Mouse (Mus musculus) hindbrain, embryonic 16.5 days (tissue): ENCODE data around the gene Cc2d2b. TPM values are rescaled to one million over a fixed set of nuclear protein-coding genes. Genes with fewer than 3 reads are reported as not detected.

Experiments
- ATAC-seq: fragments of 200-750 bp; cut with Nextera tagmentation; 2 replicates; pipeline ENCODE4 v1.8.0; 2017; ENCODE audit warnings: moderate TSS enrichment, moderate library complexity
- H3K27ac ChIP-seq: fragments of 300-500 bp; sonication (generic); 2 replicates; pipeline ENCODE4 v1.5.1; 2014; ENCODE audit warnings: low read depth, mild to moderate bottlenecking, control low read depth, low read length, moderate library complexity
- H3K27me3 ChIP-seq: fragments of 300-500 bp; sonication (generic); replicated peaks from 2 replicates; pipeline ENCODE4 v1.6.1; 2014; ENCODE audit warnings: low read length; ENCODE audit not compliant: control insufficient read depth, insufficient read depth
- H3K36me3 ChIP-seq: fragments of 300-500 bp; sonication (generic); 2 replicates; pipeline ENCODE4 v1.6.1; 2014; ENCODE audit warnings: mild to moderate bottlenecking, low read length, moderate library complexity, mixed read lengths; ENCODE audit not compliant: control insufficient read depth, insufficient read depth
- H3K4me1 ChIP-seq: fragments of 300-500 bp; sonication (generic); 2 replicates; pipeline ENCODE4 v1.6.1; 2014; ENCODE audit warnings: low read depth, low read length; ENCODE audit not compliant: control insufficient read depth, insufficient read depth
- H3K4me2 ChIP-seq: fragments of 300-500 bp; sonication (generic); 2 replicates; pipeline ENCODE4 v1.6.1; 2014; ENCODE audit warnings: mild to moderate bottlenecking, low read length, control low read depth, moderate library complexity
- H3K4me3 ChIP-seq: fragments of 300-500 bp; sonication (generic); 2 replicates; pipeline ENCODE4 v1.5.1; 2014; ENCODE audit warnings: mild to moderate bottlenecking, low read length, control low read depth, moderate library complexity
- H3K9ac ChIP-seq: fragments of 300-500 bp; sonication (generic); 2 replicates; pipeline ENCODE4 v1.6.1; 2014; ENCODE audit warnings: low read depth, mild to moderate bottlenecking, control low read depth, low read length, moderate library complexity
- H3K9me3 ChIP-seq: fragments of 300-500 bp; sonication (generic); 2 replicates; pipeline ENCODE4 v1.6.1; 2014; ENCODE audit warnings: mild to moderate bottlenecking, low read length, moderate library complexity; ENCODE audit not compliant: control insufficient read depth
- WGBS: fragments of 180-500 bp; shearing (Covaris S2); extraction: QIAGEN DNeasy Blood & Tissue Kit; methylation state at CpG from one replicate; pipeline ENCODE4 v1.1.7; 2014; 5-methylcytosine and 5-hydroxymethylcytosine counted together
- polyA plus RNA-seq: library from polyadenylated mRNA; unstranded; fragments of >200 nt; fragmentation: Nextera tagmentation; extraction: Ambion mirVana; gene quantifications from 2 replicates; pipeline ENCODE4 v1.2.1, GENCODE M21; 2015

Cc2d2b gene
- polyA plus RNA-seq, 1 experiment from 2014 or later = 0.44 TPM

DNA sequence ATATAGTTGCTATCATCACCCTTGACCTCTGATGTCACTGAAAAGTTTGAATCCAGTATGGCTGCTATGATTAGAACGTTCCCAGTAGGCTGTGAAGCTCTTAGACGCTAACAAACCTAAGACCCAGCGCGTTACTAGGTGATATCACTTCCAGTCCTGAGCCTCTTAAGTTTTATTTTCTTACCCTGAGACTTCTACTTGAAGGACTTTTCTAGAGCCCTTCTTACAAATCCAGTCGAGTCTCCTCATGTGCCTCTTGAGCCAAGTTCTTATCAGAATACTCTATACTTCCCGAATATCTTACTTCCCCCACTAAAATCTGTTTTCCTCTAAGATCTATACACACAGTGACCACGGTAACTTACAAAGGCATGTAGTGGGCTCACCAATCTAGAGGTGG, 89.7 kb downstream of the Cc2d2b start:
- Histone ChIP-seq H3K27ac (no peak overlapping the region), H3K9ac (no peak overlapping the region), H3K4me1 (peaks cover 13% of the 10 kb centered on the region), H3K4me2 (no peak overlapping the region), H3K36me3 (peaks cover 18% of the 10 kb centered on the region), H3K9me3 (no peaks in the 10 kb centered on the region), H3K4me3 (no peak overlapping the region), H3K27me3 (no peaks in the 10 kb centered on the region)
- 93% methylated on average over 7 of the region's 7 CpGs for WGBS
- ATAC-seq = no peak

GRCm38 (mm10) chr19:40840303-40840702, 91.8 kb downstream of the Cc2d2b start:
- ATAC-seq = no peak
- Histone ChIP-seq H3K27ac (no peak overlapping the region), H3K27me3 (no peaks in the 10 kb centered on the region), H3K4me1 (no peaks in the 10 kb centered on the region), H3K4me3 (no peak overlapping the region), H3K36me3 (peaks cover 32% of the 10 kb centered on the region), H3K4me2 (no peak overlapping the region), H3K9ac (no peak overlapping the region), H3K9me3 (no peaks in the 10 kb centered on the region)
- WGBS = 69% methylated on average over 6 of the region's 6 CpGs

- H3K4me2 ChIP-seq = no peak overlapping the region
- H3K36me3 ChIP-seq = peaks cover 38% of the 10 kb centered on the region
- H3K9me3 ChIP-seq = no peaks in the 10 kb centered on the region
- no peak overlapping the region for H3K9ac ChIP-seq
- WGBS = 95% methylated on average over 6 of the region's 6 CpGs
- no peak overlapping the region for H3K27ac ChIP-seq
- no peaks in the 10 kb centered on the region for H3K4me1 ChIP-seq
- H3K4me3 ChIP-seq = no peak overlapping the region
- no peaks in the 10 kb centered on the region for H3K27me3 ChIP-seq
- ATAC-seq = no peak
Measured at GRCm38 (mm10) chr19:40841083-40841482, 92.5 kb downstream of the Cc2d2b start.

DNA sequence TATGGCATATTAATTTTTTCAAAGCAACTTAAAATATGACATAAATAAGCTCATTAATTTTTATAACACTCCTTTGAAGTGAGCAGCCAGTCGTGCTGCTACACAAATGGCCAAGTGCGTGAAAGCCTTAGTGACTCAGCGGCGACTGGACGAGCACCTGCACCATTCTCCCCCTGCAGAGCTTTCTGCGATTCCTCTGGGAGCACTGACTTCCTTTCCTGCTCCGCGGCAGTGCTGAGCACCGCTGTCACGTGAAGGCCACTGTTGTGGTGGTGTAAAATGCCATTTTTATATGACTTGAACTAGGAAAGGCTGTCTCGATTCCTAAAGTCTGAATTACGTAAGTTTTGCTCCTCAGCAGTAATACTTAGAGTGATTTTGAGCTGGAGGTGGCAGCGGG, 93.0 kb downstream of the Cc2d2b start:
- no peak overlapping the region for H3K4me2 ChIP-seq
- H3K9ac ChIP-seq = no peak overlapping the region
- WGBS = 82% methylated on average over 13 of the region's 13 CpGs
- no peak for ATAC-seq
- H3K36me3 ChIP-seq = peaks cover 41% of the 10 kb centered on the region
- no peaks in the 10 kb centered on the region for H3K4me1 ChIP-seq
- H3K9me3 ChIP-seq = no peaks in the 10 kb centered on the region
- no peak overlapping the region for H3K4me3 ChIP-seq
- no peaks in the 10 kb centered on the region for H3K27me3 ChIP-seq
- no peak overlapping the region for H3K27ac ChIP-seq

- Histone ChIP-seq H3K4me2 (no peak overlapping the region), H3K4me1 (no peaks in the 10 kb centered on the region), H3K27me3 (no peaks in the 10 kb centered on the region), H3K9me3 (no peaks in the 10 kb centered on the region), H3K9ac (no peak overlapping the region), H3K27ac (no peak overlapping the region), H3K36me3 (peaks cover 37% of the 10 kb centered on the region), H3K4me3 (no peak overlapping the region)
- ATAC-seq = no peak
- 93% methylated on average over 13 of the region's 13 CpGs for WGBS
Measured at GRCm38 (mm10) chr19:40844731-40845130, 96.2 kb downstream of the Cc2d2b start.

- no peak overlapping the region for H3K27ac ChIP-seq
- no peak for ATAC-seq
- peaks cover 27% of the 10 kb centered on the region for H3K36me3 ChIP-seq
- H3K4me2 ChIP-seq = no peak overlapping the region
- H3K9me3 ChIP-seq = no peaks in the 10 kb centered on the region
- no peaks in the 10 kb centered on the region for H3K4me1 ChIP-seq
- no peak overlapping the region for H3K9ac ChIP-seq
- WGBS = 71% methylated on average over 12 of the region's 12 CpGs
- H3K27me3 ChIP-seq = no peaks in the 10 kb centered on the region
- no peak overlapping the region for H3K4me3 ChIP-seq
Measured at GRCm38 (mm10) chr19:40849391-40849790, 100.8 kb downstream of the Cc2d2b start.

- 64% methylated on average over 4 of the region's 4 CpGs for WGBS
- Histone ChIP-seq H3K36me3 (no peaks in the 10 kb centered on the region), H3K9ac (no peak overlapping the region), H3K27ac (no peak overlapping the region), H3K4me3 (no peak overlapping the region), H3K4me2 (no peak overlapping the region), H3K27me3 (no peaks in the 10 kb centered on the region), H3K9me3 (no peaks in the 10 kb centered on the region), H3K4me1 (no peaks in the 10 kb centered on the region)
- ATAC-seq = no peak
Measured at GRCm38 (mm10) chr19:40859555-40859954, 111.0 kb downstream of the Cc2d2b start.

DNA sequence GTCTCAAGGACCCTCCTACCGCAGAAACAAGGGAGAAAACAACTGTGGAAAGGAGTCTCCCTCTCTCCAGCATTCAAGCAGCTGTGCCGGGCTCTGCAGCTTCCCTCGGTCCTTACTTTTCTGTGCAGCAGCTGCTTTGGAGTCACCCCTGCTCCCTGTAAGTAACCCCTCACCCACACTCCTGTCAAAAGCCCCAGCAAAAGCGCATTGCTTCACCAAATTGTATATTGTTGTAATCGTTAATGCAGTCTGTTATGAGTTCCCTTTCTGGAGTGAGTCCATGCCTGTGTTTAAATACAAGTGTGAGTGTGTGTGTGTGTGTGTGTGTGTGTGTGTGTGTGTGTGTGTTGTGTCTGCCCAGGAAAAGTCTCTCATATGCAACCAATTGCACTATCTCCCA, 119.7 kb downstream of the Cc2d2b start:
- no peaks in the 10 kb centered on the region for H3K4me1 ChIP-seq
- H3K4me2 ChIP-seq = no peak overlapping the region
- H3K27me3 ChIP-seq = peaks cover 16% of the 10 kb centered on the region
- H3K27ac ChIP-seq = no peak overlapping the region
- H3K9ac ChIP-seq = no peak overlapping the region
- H3K4me3 ChIP-seq = no peak overlapping the region
- H3K36me3 ChIP-seq = no peaks in the 10 kb centered on the region
- no peak for ATAC-seq
- H3K9me3 ChIP-seq = no peaks in the 10 kb centered on the region
- WGBS = 41% methylated on average over 5 of the region's 5 CpGs

GRCm38 (mm10) chr19:40869425-40870105, 121.0 kb downstream of the Cc2d2b start:
- H3K9ac ChIP-seq = no peak overlapping the region
- no peak for ATAC-seq
- no peak overlapping the region for H3K27ac ChIP-seq
- H3K4me3 ChIP-seq = no peak overlapping the region
- H3K27me3 ChIP-seq = peaks cover 19% of the 10 kb centered on the region
- no peaks in the 10 kb centered on the region for H3K36me3 ChIP-seq
- no peak overlapping the region for H3K4me2 ChIP-seq
- H3K4me1 ChIP-seq = no peaks in the 10 kb centered on the region
- 93% methylated on average over 3 of the region's 3 CpGs for WGBS
- H3K9me3 ChIP-seq = no peaks in the 10 kb centered on the region
